Mouse (Mus musculus) forebrain, embryonic 10.5 days (tissue): ENCODE measurements around the gene Agl. TPM values are rescaled to one million over a fixed set of nuclear protein-coding genes. Genes with fewer than 3 reads are reported as not detected.

ENCODE experiments used
- DNase-seq: peaks from one replicate; pipeline ENCODE4 v3.0.0-alpha.2; 2017; ENCODE audit warnings: low spot score; ENCODE audit errors: extremely low spot score
- H3K27ac ChIP-seq: fragments of 300-500 bp; sonication (generic); 2 replicates; pipeline ENCODE4 v1.5.1; 2016; ENCODE audit warnings: mild to moderate bottlenecking
- H3K27me3 ChIP-seq: fragments of 300-500 bp; sonication (generic); 2 replicates; pipeline ENCODE4 v1.6.1; 2016; ENCODE audit warnings: mild to moderate bottlenecking; ENCODE audit not compliant: poor library complexity, severe bottlenecking
- H3K36me3 ChIP-seq: fragments of 300-500 bp; sonication (generic); replicated peaks from 2 replicates; pipeline ENCODE4 v1.6.1; 2016; ENCODE audit warnings: mild to moderate bottlenecking, moderate library complexity
- H3K4me1 ChIP-seq: fragments of 300-500 bp; sonication (generic); 2 replicates; pipeline ENCODE4 v1.6.1; 2016
- H3K4me3 ChIP-seq: fragments of 300-500 bp; sonication (generic); 2 replicates; pipeline ENCODE4 v1.5.1; 2016; ENCODE audit warnings: mild to moderate bottlenecking, moderate library complexity
- H3K9me3 ChIP-seq: fragments of 300-500 bp; sonication (generic); 2 replicates; pipeline ENCODE4 v1.6.1; 2016; ENCODE audit warnings: mild to moderate bottlenecking, moderate library complexity
- WGBS: fragments of 180-500 bp; shearing (Covaris S2); methylation state at CpG from one replicate; pipeline ENCODE4 v1.1.7; 2016; 5-methylcytosine and 5-hydroxymethylcytosine counted together
- polyA plus RNA-seq: library from polyadenylated mRNA; unstranded; fragments of >200 nt; fragmentation: Nextera tagmentation; extraction: Ambion mirVana; gene quantifications from 2 replicates; pipeline ENCODE4 v1.2.1, GENCODE M21; 2016

Agl gene
- 9.9 and 11.0 TPM in 2 replicates for polyA plus RNA-seq

DNA sequence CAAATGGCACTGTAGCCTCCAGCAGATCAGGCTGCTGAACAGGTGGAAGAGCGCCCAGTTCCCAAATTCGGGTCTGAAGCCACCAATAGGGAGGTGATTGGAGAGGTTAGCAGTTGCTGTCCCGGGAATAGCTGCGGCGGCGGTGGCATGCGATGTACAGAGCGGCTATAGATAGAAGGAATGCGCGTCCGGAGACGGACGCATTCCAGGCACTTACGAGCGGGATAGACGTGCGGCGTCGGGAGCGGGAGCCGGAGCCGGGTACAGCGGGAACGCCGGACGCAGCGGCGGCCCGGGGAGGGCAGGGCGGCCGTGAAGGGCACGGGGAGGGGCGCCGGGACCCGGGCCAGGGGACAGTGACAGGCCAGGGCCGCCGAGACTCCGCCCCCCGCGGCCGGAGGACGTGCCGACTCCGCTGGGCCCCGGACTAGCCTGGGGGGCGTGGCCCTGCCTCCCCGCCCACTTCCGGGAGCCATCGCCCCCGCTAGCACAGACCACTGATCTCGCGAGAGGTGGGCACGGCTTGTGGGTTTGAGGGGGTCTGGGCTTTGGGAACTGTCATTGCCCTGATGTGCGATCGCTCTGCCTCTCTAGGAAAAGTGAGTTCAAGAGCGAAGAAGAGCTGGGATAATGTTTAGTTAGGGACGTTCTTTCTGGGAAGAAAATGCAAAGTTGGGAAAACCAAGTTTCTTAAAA is at the start of gene Agl:
Gene Agl, minus strand, starts transcription at position 356 of the 696 bp plus-strand sequence.
- no peaks in the 10 kb centered on the region for H3K36me3 ChIP-seq
- H3K4me3 ChIP-seq, result peak within 1 kb of the TSS; percentile 80
- no peaks in the 10 kb centered on the region for H3K27me3 ChIP-seq
- peak within 1 kb of the TSS; percentile 90 for H3K27ac ChIP-seq
- H3K9me3 ChIP-seq, result no peaks in the 10 kb centered on the region
- peaks cover 33% of the 10 kb centered on the region for H3K4me1 ChIP-seq
- DNase-seq, result peak; percentile 95
- under 1% methylated on average over 57 of the region's 57 CpGs for WGBS

DNA sequence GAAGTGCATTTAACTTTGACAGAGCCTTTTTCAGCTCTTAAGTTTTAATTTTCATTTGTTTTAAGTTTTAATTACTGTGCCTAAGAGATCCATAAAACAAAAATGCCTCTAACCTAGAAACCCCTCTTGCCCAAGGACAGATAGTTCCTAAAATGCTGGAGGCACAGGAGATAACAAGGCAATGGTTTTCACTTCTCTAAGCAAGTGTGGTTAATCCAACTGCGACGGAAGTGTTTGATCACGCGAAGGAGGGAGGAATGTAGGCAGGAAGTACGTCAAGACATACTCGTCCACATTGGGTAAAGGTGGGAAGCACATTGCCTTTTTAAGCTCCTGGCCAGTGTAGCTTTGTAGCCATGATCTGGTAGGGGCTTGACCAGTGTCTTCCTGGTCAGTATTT is 49.6 kb upstream of the Agl start:
- no peaks in the 10 kb centered on the region for H3K36me3 ChIP-seq
- peaks cover 7% of the 10 kb centered on the region for H3K4me1 ChIP-seq
- H3K9me3 ChIP-seq, result no peaks in the 10 kb centered on the region
- H3K27me3 ChIP-seq, result no peaks in the 10 kb centered on the region
- no peak overlapping the region for H3K27ac ChIP-seq
- H3K4me3 ChIP-seq, result no peak overlapping the region
- no peak for DNase-seq
- WGBS, result 79% methylated on average over 6 of the region's 6 CpGs

DNA sequence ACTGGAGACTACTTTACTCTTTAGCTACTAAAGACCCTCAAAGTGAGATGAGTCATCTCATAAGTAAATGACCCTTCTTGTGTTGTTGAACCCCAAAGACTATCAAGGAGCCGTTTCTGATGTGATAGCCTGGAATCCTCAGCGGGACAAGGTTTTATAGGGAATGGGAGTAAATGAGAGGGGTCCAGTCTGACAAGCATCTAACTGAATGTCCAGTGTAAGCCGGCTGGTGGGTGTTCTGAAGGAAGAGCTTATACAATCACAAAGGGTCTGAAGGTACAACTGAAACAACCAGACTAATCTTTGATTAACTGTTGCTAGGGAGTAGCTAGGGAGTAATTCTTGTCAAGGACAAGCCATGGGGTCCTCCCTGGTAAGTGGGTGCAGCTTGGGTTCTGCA is 44.5 kb upstream of the Agl start:
- 88% methylated on average over 3 of the region's 3 CpGs for WGBS
- no peaks in the 10 kb centered on the region for H3K36me3 ChIP-seq
- DNase-seq, result no peak

DNA sequence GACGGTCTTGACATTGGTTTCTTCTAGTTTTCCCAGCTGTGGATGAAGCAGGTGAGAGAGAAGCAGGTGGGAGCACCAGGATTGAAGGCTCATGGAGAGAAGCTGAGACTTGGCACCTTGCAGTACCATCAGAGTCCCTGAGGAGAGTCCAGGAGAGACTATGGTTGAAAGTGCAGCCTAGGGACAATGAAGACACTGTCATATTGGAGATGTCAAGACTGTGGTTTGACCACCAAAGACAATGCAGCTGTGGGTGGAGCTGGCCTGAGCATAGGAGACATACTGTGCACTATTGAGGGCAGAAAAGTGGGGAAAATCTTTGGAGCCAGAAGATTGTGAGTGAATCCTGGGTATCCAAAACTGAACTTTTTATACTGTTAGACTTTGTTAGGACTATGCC is 42.4 kb upstream of the Agl start:
- H3K27ac ChIP-seq, result no peak overlapping the region
- no peaks in the 10 kb centered on the region for H3K27me3 ChIP-seq
- no peak overlapping the region for H3K4me3 ChIP-seq
- 90% methylated on average over 1 of the region's 1 CpGs for WGBS
- no peaks in the 10 kb centered on the region for H3K9me3 ChIP-seq
- no peak for DNase-seq
- no peaks in the 10 kb centered on the region for H3K4me1 ChIP-seq
- H3K36me3 ChIP-seq, result no peaks in the 10 kb centered on the region

More for the DNA sequence above, 44.5 kb upstream of the Agl start:
- H3K4me3 ChIP-seq, result no peak overlapping the region
- H3K9me3 ChIP-seq, result no peaks in the 10 kb centered on the region
- no peaks in the 10 kb centered on the region for H3K27me3 ChIP-seq
- no peaks in the 10 kb centered on the region for H3K4me1 ChIP-seq
- H3K27ac ChIP-seq, result no peak overlapping the region

DNA sequence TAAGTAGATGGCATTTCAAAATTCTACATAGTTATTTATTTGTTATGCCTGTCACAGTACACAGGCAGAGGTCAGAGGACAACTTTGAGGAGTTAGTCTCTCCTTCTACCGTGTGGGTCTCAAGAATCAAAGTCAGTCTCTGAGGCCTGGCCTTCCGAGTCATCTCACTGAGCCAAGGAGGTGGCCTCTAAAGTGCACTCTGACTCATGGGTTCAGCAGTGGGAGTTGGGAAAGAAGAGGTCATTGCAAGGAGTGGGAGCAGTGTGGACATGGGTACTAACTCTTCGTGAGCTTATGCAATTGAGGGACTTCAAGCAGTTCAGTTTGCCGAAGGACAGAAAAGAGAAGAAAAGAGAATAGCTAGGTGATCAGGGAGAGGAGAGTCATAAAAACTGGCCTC is 41.0 kb upstream of the Agl start:
- DNase-seq, result no peak
- H3K4me1 ChIP-seq, result no peaks in the 10 kb centered on the region
- no peak overlapping the region for H3K27ac ChIP-seq
- no peak overlapping the region for H3K4me3 ChIP-seq
- no peaks in the 10 kb centered on the region for H3K36me3 ChIP-seq
- 87% methylated on average over 4 of the region's 4 CpGs for WGBS
- H3K9me3 ChIP-seq, result no peaks in the 10 kb centered on the region
- H3K27me3 ChIP-seq, result no peaks in the 10 kb centered on the region

DNA sequence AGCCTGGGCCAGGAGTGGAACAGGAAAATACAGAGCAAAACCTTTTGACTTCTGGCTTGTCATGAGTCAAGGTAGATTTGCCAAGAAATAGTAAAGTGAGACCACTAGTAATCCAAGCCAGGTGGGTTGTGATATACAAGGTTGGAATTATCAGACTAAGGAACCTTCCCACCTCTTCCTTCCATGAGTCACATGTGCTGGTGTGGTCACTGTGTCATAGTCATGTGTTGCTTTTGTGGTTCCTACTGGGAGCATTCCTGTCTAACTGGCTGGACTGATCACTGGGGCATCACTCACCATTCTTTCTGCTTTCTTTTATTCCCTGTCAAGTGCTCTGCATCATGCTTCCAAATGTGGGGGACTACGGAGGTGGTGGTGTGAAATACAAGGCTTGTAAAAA is 40.1 kb upstream of the Agl start:
- Histone ChIP-seq H3K27ac (no peak overlapping the region), H3K27me3 (no peaks in the 10 kb centered on the region), H3K4me1 (no peaks in the 10 kb centered on the region), H3K36me3 (no peaks in the 10 kb centered on the region), H3K4me3 (no peak overlapping the region), H3K9me3 (no peaks in the 10 kb centered on the region)
- DNase-seq, result no peak
- 93% methylated on average over 1 of the region's 1 CpGs for WGBS

DNA sequence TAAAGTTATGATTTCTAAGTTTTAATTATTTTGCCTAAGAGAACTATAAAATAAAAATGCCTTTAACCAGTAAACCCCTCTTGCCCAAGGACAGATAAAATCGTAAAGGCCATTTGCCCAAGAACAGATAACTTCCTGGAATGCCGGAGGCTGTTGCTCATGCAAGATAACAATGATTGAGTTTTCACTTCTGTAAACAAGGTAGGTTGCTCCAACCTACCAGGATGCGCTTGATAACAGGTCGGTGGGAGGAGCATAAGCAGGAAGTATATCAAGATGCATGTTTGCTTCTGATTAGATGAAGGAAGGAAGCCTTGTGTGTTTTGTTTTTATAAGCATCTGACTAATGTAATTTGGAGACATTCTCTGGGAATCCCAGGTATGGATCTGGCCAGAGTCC is 38.1 kb upstream of the Agl start:
- H3K4me3 ChIP-seq, result no peak overlapping the region
- H3K9me3 ChIP-seq, result no peaks in the 10 kb centered on the region
- no peaks in the 10 kb centered on the region for H3K36me3 ChIP-seq
- WGBS, result 91% methylated on average over 4 of the region's 4 CpGs
- H3K27me3 ChIP-seq, result no peaks in the 10 kb centered on the region
- no peak overlapping the region for H3K27ac ChIP-seq
- H3K4me1 ChIP-seq, result no peaks in the 10 kb centered on the region
- no peak for DNase-seq

DNA sequence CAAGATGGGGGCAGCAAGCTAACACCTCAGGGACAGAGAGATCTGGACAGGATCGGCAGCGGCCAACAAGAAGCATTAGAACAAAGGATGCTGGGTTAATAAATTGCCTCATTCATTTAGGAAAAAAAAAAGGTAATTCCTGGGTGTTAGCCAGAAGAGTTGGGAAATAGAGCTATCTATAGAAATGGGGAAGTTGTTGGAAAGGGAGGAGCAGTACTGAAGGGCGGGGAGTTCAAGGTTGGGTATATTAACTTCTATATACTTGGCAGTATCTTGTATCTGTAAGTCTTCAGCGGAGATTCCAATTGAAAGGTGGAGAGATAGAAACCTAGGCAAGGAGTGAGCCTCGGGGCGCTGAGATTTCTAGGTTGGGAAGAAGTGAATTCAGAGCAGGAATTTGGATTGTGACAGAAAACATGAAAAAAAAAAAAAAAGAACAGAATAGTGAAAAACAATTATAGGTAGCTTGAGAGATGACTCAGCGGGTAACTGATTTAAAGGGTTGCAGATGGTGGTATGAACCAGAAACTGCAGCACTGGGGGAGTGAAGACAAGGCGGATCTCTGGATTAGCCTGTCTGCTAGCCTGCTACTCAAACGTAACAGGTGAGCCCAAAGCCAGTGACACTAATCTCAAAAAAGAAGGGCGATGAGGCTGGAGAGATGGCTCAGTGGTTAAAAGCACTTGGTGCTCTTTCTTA is 37.1 kb upstream of the Agl start:
- WGBS, result 90% methylated on average over 10 of the region's 10 CpGs
- Histone ChIP-seq H3K9me3 (no peaks in the 10 kb centered on the region), H3K27me3 (no peaks in the 10 kb centered on the region), H3K4me1 (no peaks in the 10 kb centered on the region), H3K36me3 (no peaks in the 10 kb centered on the region), H3K4me3 (no peak overlapping the region), H3K27ac (no peak overlapping the region)
- DNase-seq, result no peak

DNA sequence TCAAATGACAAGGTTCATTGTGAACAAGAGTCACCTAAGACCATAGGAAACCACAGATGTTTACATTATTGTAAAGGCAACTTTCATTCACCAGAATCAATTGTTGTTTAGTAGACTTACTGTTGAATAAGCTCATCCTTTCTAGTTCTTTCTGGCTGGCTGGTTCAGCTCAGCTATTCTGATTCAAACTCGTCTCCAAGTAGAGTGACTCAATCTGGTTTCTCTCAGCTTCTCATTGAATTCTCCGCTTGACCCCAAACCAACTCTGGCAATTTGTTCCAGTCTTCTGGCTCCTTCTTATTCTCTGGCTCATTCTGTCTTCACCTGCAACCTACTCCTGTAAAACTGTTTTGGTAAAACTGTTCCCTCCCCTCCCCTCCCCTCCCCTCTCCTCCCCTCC is 33.3 kb upstream of the Agl start:
- Histone ChIP-seq H3K9me3 (no peaks in the 10 kb centered on the region), H3K36me3 (no peaks in the 10 kb centered on the region), H3K27ac (no peak overlapping the region), H3K27me3 (no peaks in the 10 kb centered on the region; the same call in 1 of the 2 replicates), H3K4me3 (no peak overlapping the region), H3K4me1 (no peaks in the 10 kb centered on the region)
- WGBS, result 80% methylated on average over 2 of the region's 2 CpGs
- DNase-seq, result no peak

DNA sequence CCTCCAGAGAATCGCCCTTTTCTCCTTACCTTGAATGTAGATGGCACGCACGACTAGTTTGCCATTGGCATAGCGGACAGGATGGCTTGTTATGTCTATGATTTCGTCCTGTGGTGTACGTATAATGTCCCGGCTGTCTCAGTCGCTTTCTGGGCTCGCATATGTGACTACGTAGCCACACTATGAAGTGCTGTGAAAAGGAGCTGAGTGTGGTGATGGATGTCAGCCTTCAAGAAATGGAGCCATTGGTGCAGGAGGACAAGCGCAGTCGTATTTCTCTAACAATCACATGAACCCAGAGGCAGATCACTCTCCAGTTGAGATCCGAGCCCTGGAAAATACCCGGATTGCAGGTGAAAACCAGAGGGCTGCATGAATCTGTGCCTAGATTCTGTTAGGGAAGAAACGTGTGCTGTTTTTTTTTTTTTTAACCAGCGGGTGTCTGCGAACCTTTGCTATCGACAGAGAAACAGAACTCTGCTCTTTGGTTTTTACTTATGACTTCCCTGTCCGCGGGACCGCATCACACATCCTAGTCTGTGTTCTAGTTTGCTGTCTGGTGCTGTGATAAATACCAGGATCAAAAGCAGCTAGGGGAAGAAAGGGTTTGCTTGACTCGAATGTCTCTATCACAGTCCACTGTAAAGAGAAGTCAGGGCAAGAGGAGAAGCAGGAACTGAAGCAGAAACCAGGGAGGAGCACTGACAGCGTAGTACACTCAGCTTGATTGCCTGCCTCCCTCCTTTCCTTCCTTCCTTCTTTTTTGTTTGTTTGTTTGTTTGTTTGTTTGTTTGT is 28.9 kb upstream of the Agl start:
- Histone ChIP-seq H3K4me1 (peaks cover 4% of the 10 kb centered on the region), H3K27ac (no peak overlapping the region), H3K4me3 (no peak overlapping the region), H3K9me3 (no peaks in the 10 kb centered on the region), H3K27me3 (no peaks in the 10 kb centered on the region; the same call in 1 of the 2 replicates), H3K36me3 (no peaks in the 10 kb centered on the region)
- WGBS, result 82% methylated on average over 23 of the region's 23 CpGs
- DNase-seq, result no peak

DNA sequence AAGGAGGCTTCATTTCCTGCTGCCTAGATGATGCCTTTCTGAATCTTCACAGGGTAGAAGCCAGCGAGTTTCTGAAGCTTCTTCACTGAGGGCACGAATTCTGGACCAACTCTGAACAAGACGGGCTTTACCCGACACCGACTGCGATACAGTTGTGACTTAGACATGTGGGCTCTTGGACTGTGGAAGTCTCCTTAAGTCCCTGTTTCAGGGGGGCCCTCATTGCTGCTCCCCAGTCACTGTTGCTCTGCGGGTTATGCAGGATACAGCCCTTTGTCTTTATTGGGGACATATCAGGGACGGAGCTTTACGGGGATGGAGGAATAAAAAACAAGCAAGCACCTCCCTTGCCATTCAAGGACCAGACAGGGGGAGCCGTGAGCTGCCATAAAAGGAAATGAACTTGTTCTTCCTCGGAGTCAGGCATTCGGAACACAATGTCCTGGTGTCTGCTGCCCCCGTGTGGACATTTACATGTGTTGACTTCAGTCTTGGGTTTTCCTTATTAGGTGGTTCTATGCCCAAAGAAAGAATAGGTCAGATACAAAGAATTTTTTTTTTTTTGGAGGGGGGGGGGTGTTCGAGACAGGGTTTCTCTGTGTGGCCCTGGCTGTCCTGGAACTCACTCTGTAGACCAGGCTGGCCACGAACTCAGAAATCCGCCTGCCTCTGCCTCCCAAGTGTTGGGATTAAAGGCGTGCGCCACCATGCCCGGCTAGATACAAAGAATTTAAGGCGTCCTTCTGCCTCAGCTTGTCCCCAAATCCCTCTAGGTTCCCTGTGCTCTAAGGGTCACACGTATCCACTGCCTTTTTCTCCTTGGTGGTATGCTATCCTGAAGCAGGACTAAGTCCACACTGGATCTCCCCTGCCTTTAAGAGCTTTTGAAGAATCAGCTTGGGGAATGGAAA is 28.1 kb upstream of the Agl start:
- H3K27me3 ChIP-seq, result no peaks in the 10 kb centered on the region; the same call in 1 of the 2 replicates
- no peaks in the 10 kb centered on the region for H3K36me3 ChIP-seq
- no peaks in the 10 kb centered on the region for H3K9me3 ChIP-seq
- peak overlapping the region; percentile 83 for H3K27ac ChIP-seq
- DNase-seq, result peak; percentile 88
- H3K4me1 ChIP-seq, result peaks cover 4% of the 10 kb centered on the region
- WGBS, result 31% methylated on average over 21 of the region's 21 CpGs
- peak overlapping the region; percentile 46 for H3K4me3 ChIP-seq

DNA sequence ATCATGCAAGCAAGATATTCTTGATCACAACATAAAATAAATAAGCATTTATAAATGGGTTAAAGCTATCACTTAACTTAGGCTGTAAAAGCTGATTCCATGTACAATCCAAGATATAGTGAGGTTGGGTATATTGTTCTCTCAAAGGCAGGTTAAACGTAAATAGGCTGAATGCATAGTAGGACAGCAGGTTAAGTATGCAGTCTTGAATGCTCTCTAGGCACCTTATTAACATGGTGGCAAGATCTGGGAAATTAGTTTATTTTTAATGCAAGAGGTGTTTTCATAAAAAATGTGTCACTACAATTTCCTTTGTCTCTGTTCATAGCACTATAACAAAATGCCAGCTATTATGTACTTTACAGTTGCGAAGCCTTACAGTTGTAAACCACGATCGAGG is 27.4 kb upstream of the Agl start:
- peaks cover 4% of the 10 kb centered on the region for H3K4me1 ChIP-seq
- no peaks in the 10 kb centered on the region for H3K36me3 ChIP-seq
- DNase-seq, result no peak
- no peaks in the 10 kb centered on the region; the same call in 1 of the 2 replicates for H3K27me3 ChIP-seq
- 90% methylated on average over 4 of the region's 4 CpGs for WGBS
- peak overlapping the region; percentile 83 for H3K27ac ChIP-seq
- peak overlapping the region; percentile 46; the same call in 1 of the 2 replicates for H3K4me3 ChIP-seq
- no peaks in the 10 kb centered on the region for H3K9me3 ChIP-seq
